Mouse (Mus musculus) layer of hippocampus, adult 9-11 months (tissue): ENCODE measurements around the gene Pcx.

Experiments used
- DNase-seq: peaks from one replicate; pipeline ENCODE4 v3.0.0; 2022

Pcx gene

GRCm38 (mm10) chr19:4590025-4590424, 79.8 kb downstream of the Pcx start:
- DNase-seq, result no peak

DNA sequence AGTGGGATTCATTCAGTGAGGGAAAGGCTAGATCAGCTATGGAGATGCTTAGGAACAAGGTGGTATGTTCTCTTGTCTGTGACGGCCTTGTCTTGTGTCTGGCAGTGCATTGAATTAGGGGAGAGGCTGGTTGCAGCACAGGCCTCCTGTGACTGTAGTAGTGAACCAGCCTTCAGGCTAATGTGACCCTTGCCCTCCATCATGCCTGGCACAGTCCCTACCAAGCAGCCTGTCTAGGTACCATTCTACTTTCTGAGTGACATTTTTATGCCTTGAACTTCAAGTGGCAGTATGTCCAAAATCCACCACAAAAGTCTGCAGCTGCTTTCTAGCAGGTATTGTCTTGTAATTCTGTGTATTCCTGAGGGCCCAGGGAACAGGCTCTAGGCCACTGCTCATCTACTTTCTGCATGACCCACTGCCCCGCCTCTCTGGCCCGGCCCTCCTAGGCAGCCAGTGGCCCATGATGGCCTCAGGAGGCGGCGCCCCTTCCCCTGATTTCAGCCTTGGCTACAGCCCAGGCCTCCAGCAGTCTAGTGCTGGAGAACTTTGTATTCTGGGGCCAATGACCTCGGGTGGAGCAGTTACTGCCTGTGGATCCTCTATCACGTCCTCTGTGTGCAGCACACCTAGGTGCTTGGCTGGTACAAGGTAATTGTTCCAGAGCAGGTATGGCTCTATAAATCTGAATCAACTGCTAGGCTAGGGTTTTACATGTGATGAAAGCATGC, 83.7 kb downstream of the Pcx start:
- no peak for DNase-seq

DNA sequence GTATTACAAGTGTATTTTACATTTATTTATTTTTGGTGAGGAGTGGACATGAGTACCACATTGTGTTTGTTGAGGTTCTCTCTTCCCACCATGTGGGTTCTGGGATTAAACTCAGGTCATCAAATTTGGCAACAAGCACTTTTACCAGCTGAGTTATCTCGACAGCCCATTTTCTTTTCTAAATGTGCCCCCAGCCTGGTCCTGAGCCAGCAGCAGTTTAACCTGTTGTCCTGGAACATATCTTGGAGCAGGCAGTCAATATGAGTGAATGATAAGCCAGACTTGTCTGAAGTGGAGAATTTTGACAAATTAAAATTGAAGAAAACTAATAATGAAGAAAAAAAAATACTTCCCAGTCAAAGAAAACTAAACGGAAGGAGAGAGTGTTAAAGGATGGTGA, 85.8 kb downstream of the Pcx start:
- no peak for DNase-seq

DNA sequence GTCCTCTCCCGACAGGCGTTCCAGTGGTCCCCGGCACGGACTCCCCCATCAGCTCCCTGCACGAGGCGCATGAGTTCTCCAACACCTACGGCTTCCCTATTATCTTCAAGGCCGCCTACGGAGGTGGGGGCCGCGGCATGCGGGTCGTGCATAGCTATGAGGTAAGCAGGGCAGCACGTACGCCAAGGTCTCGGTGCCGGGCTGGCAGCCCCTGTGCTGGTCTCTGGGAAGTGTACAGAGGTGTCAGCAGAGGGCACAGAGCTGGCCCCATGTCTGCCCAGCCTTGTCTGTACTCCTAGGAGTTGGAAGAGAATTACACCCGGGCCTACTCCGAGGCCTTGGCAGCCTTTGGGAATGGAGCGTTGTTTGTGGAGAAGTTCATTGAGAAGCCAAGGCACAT, 92.2 kb downstream of the Pcx start:
- DNase-seq, result no peak

DNA sequence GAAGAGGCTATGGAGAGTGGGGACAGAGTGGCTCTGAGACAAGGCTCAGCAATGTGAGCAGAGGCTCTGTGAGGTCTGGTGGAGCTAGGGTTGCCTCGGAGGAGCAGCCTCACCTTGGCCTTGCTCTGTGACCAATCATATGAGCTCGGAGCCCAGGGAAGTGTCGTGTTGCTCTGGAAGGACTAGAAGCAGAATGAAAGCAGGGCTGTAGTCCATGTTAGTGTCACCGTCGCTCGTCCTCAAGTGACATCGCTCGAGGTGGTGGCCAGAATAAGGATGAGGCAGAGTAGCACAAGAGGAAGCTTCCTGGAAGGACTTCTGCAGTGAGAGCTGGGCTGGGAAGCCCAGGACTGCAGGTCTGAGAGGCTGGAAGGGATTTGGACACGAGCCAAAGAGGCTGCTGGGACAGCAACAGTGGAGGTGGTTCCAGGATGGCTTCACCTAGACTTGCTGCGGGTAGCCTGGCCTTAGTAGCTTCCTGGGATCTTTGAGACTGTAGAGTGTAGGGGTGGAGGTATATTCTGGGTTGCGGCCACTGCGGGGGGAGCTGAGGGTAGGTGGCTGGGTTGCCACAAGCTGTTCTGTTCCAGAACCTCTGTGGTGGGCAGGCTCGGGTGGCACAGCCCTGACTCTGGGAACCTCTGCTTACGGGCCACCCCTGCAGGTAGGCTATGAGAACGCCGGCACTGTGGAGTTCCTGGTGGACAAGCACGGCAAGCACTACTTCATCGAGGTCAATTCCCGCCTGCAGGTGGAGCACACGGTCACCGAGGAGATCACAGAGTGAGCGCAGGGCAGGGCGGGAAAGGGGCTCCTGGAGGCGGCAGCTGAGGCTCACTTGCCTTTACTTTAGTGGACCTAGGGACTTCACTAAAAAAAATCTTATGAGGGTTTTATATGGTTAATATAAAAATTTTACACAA, 93.8 kb downstream of the Pcx start:
- DNase-seq, result no peak

GRCm38 (mm10) chr19:4605654-4606053, 95.4 kb downstream of the Pcx start:
- no peak for DNase-seq

DNA sequence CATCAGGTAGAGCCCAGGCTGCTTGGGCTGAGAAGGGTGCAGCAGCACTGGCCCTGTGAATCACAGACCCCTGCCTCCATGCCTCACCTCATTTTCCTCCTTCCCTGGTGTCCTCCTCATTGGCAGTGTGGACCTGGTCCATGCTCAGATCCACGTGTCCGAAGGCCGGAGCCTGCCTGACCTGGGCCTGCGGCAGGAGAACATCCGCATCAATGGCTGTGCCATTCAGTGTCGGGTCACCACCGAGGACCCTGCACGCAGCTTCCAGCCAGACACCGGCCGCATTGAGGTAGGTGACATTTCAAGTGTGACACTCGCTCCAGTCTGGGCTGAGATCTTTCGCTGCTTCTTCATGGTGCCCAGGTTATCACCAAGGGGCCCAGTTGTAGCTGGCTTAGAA, 97.1 kb downstream of the Pcx start:
- DNase-seq, result no peak

DNA sequence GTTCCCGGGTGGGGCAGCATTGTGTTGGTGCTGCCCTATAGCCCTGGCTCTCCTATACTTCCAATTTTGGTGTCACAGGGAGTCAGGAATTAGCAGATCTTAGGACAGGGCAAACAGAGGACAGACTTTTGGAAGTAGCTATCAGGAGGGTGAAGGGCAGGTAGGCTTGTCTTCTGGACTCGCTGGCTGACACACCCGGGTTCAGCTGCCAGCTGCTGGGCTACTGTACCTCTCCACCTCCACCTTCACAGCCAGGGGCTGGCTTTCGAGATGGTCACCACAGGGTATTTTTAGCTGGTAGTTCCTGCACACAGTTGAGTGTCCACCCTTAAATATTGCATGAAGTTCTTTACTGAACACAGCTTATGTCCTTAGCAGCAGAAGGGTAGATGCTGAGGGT, 98.2 kb downstream of the Pcx start:
- no peak for DNase-seq

DNA sequence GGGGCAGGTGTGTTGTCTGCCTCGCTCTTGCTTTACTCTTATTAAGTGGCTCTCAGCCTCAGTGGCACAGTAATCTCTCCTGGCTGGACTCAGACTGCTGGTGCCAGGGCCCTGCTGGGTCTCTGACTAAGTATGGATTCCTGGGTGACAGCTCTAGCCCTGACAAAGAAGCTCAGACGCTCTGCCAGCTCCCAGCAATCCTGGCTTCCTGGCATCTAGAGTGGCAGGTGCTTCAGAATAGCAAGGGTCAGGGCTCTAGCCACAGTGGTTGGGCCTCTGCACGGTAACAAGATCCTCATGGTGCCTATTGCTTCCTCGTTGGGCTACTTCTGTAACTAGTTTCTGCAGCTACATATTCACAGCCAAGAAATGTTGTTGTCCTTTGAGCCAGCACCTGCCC, 99.8 kb downstream of the Pcx start:
- no peak for DNase-seq

DNA sequence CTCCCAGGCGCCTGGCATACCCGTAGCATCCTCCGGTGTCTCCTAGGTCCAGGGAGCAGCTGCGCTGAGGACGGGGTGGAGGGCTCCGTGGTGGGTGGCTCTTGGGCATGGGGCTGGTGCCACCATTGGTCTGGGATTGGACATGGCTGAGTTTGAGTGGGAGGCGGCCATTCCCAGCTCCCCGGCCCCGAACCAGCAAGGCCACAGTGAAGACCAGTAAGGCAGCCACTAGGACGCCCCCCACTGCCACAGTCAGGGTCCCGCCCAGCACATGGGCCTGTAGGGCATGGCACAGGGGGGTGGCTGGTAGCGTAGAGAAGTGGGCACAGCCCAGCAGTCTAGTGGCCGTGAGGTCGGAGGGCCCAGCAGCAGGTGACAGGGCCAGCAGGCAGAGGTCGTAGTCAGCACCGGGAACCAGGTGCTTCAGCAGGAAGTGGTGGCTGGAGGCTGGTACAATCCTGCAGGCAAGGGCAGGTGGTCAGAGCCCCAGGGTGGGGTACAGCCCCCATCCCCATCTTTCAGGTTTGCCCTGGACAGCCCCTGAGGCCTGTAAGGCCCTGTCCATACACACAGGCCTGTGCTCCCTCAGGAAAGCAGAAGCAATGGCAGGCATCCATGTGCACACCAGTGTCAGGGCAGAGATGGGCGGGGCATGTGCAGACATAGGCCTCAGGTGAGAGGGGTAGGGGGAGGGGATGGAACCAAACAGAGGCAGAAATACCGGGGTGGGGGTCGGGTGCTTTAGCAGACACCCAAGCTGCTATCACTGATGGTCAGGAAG, 102.1 kb downstream of the Pcx start:
- DNase-seq, result no peak

DNA sequence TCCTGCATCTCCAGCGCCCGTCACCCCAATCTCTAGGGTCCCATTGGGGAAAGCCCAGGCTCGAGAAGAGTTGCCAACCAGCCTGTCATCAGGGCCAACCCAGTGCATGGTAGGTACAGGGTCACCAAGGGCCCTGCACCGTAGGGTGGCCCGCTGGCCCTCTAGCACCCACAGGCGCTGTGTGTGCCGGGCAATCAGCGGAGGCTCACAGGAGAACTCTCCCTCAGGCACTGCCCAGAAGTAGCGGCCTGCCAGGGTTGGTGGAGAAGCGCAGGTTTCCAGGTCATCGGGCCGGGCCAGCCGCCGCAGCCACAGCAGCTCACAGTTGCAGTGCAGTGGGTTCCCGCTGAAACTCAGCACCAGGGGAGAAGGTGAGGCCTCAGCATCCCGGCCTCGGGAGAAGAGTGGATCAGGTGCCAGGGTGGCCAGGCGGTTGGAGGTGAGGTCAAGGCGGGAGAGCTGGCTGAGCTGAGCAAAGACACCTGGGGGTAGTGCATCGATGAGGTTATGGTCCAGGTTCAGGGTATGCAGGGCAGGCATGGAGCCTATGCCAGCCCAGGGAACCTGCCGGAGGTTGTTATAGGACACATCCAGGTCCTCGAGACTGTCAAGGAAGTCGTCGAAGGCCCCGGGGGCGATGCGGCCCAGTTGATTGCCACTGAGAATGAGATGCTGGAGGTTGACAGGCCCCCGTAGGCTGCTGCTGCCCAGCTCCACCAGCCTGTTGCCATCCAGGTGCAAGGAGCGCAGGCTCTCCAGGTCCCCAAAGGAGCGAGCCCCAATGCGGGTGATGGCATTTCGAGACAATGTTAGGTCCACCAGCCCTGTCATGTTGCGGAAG, 103.4 kb downstream of the Pcx start:
- DNase-seq, result no peak

DNA sequence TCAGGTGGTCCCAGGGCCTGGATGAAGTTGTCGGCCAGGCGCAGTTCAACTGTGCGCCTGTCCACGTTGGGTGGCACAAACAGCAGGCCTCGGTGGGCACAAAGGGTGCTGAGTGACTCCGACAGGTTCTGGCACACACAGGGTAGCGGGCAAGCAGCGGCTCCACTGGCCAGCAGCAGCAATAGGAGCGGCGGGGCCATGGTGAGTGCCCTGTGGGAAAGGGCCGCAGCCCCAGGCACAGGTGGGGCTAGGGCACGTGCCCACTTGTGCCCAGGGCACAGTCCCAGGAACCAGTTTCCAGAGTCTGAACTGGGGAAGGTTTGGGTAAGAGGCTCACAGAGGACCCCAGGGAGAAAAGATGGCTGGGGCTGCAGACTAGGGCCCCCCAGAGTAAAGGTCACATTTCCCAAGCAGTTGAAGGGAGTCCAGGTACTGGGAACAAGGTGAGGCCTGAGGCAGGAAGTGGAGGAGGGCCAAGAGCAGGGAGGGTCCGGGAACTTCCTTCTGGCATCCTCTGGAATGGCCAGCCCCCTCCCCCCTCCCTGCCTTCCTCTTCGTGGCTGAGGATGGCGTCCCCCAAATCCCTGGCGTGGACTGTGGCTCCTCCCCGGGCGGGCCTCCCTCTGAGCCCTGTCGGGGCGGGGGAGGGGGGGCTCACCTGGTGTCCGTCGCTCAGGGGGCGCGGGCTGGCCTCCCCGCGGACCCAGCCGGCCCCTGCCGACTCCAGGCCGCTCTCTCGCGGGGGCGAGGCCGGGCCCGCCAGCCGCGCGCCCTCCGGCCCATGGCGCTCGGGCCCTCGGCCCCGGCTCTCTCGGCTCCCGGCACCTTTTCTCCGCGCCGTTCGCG, 104.3 kb downstream of the Pcx start:
- no peak for DNase-seq

GRCm38 (mm10) chr19:4615151-4616093, 105.2 kb downstream of the Pcx start, which contains the start of gene Lrfn4:
Gene Lrfn4, minus strand, starts transcription at chr19:4615667.
- peak; percentile 92 for DNase-seq

DNA sequence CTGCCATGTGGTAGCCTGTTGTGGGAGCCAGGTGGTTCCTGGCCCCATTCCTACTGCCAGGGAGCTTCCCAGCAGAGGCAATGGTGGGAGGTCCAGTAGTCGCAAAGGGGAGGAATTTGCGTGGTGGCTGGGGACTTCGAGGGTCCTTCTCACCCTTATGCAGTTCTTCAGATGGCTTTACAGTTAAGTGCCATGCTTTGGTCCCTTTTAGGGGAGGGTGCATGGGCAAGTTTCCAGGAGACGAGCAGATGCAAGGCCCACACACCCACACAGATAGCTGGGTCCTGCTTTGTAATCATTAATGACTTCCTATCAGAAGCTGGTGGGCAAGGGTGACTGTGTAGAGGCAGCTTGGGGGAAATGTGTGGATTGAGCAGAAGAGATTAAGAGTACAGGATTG, 106.3 kb downstream of the Pcx start:
- no peak for DNase-seq

GRCm38 (mm10) chr19:4618183-4618582, 107.9 kb downstream of the Pcx start:
- DNase-seq, result peak; percentile 26

- no peak for DNase-seq
Measured at GRCm38 (mm10) chr19:4619461-4619860, 109.2 kb downstream of the Pcx start.

DNA sequence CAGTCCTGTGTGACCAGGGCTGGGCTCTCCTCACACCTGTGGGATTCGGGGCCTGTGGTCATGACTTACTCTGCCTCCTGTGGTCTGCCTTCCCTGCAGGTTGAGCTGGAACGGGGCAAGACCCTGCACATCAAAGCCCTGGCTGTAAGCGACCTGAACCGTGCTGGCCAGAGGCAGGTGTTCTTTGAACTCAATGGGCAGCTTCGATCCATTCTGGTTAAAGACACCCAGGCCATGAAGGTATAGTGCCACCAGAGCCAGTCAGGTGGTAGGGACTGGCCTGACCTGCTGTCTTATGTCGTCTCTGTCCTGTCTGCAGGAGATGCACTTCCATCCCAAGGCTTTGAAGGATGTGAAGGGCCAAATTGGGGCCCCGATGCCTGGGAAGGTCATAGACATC, 110.4 kb downstream of the Pcx start:
- DNase-seq, result no peak

DNA sequence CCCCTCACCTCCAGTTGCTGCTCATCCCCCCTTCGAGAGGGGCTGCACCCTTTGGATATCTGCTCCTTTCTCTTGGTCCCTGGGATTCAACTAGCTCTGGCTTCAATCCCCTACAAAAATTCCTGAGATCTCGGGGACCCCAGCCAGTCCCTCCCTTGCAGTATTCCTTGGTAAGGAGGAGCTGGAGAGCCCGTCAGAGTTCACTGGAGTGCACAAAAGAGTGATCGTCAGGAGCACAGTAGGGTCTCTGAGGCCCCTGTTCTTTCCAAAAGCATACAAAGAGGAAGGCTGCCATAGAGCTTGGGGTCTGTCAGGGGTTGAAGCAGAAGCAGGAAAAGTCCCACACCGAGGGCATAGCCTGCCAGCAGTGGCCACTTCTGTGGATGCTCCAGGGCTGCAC, 112.5 kb downstream of the Pcx start:
- no peak for DNase-seq

GRCm38 (mm10) chr19:4623419-4623818, 113.1 kb downstream of the Pcx start:
- DNase-seq, result no peak

GRCm38 (mm10) chr19:4624006-4624405, 113.7 kb downstream of the Pcx start:
- no peak for DNase-seq
